Mouse (Mus musculus) forebrain, postnatal 0 days (tissue): Measurements from ENCODE around the gene Atf6. TPM values are rescaled to one million over a fixed set of nuclear protein-coding genes. Genes with fewer than 3 reads are reported as not detected.

Source experiments
- ATAC-seq: fragments of 200-750 bp; cut with Nextera tagmentation; 2 replicates; pipeline ENCODE4 v1.8.0; 2017; ENCODE audit warnings: mild to moderate bottlenecking, moderate library complexity
- DNase-seq: peaks from one replicate; pipeline ENCODE4 v3.0.0-alpha.2; 2015
- H3K27ac ChIP-seq: fragments of 300-500 bp; sonication (generic); 2 replicates; pipeline ENCODE4 v1.5.1; 2014; ENCODE audit warnings: low read depth, mild to moderate bottlenecking, antibody characterized with exemption, low read length, moderate library complexity, mixed read lengths
- H3K27me3 ChIP-seq: fragments of 300-500 bp; sonication (generic); 2 replicates; pipeline ENCODE4 v1.6.1; 2014; ENCODE audit warnings: mild to moderate bottlenecking, low read length, mixed read lengths; ENCODE audit not compliant: insufficient read depth
- H3K36me3 ChIP-seq: fragments of 300-500 bp; sonication (generic); 2 replicates; pipeline ENCODE4 v1.6.1; 2014; ENCODE audit warnings: mild to moderate bottlenecking, moderate library complexity; ENCODE audit not compliant: insufficient read depth
- H3K4me1 ChIP-seq: fragments of 300-500 bp; sonication (generic); 2 replicates; pipeline ENCODE4 v1.6.1; 2014; ENCODE audit warnings: antibody characterized with exemption; ENCODE audit not compliant: insufficient read depth
- H3K4me2 ChIP-seq: fragments of 300-500 bp; sonication (generic); 2 replicates; pipeline ENCODE4 v1.6.1; 2014; ENCODE audit warnings: low read depth, mild to moderate bottlenecking, moderate library complexity
- H3K4me3 ChIP-seq: fragments of 300-500 bp; sonication (generic); 2 replicates; pipeline ENCODE4 v1.5.1; 2014; ENCODE audit warnings: low read depth, low read length, mixed read lengths
- H3K9ac ChIP-seq: fragments of 300-500 bp; sonication (generic); 2 replicates; pipeline ENCODE4 v1.6.1; 2014; ENCODE audit warnings: mild to moderate bottlenecking
- H3K9me3 ChIP-seq: fragments of 300-500 bp; sonication (generic); 2 replicates; pipeline ENCODE4 v1.6.1; 2016; ENCODE audit warnings: low read length
- CTCF ChIP-seq: sonication (generic); IDR thresholded peaks from 2 replicates; pipeline ENCODE4 v1.5.1; 2016; ENCODE audit warnings: antibody characterized with exemption, control low read depth, low read depth
- WGBS: fragments of 180-500 bp; shearing (Covaris S2); extraction: QIAGEN DNeasy Blood & Tissue Kit; methylation state at CpG from one replicate; pipeline ENCODE4 v1.1.7; 2014; 5-methylcytosine and 5-hydroxymethylcytosine counted together
- polyA plus RNA-seq: library from polyadenylated mRNA; unstranded; fragments of >200 nt; fragmentation: Nextera tagmentation; extraction: Ambion mirVana; gene quantifications from 2 replicates; pipeline ENCODE4 v1.2.1, GENCODE M21; 2015
- total RNA-seq: library from RNA; depleted of rRNA; stranded (reverse); fragments of >200 nt; gene quantifications from 2 replicates; pipeline ENCODE4 v1.2.3, GENCODE M21; 2014

Gene Atf6
- total and polyA plus RNA-seq, 2 experiments from 2014 or later = 5.3 to 18.1 TPM

DNA sequence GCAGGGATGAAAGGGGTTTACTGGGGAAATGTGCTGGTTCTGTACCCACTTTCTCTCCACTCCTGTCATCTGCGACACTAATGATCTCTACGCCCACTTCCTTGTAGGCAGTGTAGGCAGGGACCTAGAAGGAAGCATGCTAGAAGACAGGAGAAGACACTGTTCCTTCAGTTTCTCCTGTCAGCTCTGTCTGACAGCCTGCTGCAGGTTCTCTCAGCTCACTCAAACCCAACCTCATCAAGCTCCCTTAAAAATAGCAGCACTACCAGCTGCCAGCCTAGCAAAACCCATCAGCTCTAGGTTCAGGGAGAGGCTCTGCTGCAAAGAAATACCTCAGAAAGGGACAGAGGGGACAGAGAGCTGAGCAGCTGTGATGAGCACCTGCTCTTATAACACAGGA, 17.6 kb downstream of the Atf6 start:
- 94% methylated on average over 2 of the region's 2 CpGs for WGBS
- peaks cover 11% of the 10 kb centered on the region for H3K36me3 ChIP-seq

DNA sequence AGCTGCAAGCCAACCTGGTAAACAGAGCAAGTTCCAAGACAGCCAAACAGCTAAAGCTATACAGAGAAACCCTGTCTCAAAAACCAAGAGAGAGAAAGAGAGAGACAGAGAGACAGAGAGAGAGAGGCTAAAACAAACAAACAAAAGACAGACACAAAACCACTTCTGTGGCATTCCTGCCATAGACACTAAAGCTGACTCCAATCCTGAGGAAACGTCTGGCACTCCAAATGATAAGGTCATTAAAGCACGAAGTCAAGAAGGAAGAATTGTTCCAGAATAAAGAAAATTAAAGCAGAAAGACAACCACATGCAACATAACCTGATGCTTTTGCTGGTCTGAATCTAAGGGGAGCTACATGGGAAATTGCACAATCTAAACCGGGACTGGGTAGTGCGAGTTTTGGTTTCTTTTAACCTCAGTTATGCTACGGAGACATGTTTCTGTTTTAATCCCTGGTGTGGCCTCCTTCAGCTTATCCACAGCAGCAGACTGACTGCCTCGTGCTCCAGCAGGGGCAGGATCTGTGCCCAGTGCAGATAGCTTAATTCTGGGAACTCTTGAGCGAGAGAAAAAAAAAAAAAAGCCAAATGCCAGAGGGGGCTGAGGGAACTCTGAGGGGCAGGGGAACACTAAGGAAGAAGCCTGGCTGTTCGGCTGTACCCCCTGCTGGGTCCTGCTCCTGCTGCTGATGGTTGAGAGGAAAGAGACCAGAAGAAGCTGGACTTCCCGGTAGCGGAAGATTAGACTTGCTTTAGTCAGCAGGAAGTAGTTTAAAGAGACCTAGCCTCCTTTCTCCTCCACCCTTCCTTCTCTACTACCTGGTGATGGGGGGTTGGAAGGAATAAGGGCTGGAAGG, 21.9 kb downstream of the Atf6 start:
- no peak for ATAC-seq

More for the DNA sequence above, 17.6 kb downstream of the Atf6 start:
- no peak overlapping the region for H3K4me3 ChIP-seq
- no peaks in the 10 kb centered on the region for H3K9me3 ChIP-seq
- TF ChIP-seq CTCF = no peak
- H3K4me1 ChIP-seq = no peaks in the 10 kb centered on the region
- H3K9ac ChIP-seq = no peak overlapping the region
- ATAC-seq (no peak), DNase-seq (no peak)
- no peak overlapping the region for H3K4me2 ChIP-seq
- H3K27me3 ChIP-seq = no peaks in the 10 kb centered on the region
- no peak overlapping the region for H3K27ac ChIP-seq

DNA sequence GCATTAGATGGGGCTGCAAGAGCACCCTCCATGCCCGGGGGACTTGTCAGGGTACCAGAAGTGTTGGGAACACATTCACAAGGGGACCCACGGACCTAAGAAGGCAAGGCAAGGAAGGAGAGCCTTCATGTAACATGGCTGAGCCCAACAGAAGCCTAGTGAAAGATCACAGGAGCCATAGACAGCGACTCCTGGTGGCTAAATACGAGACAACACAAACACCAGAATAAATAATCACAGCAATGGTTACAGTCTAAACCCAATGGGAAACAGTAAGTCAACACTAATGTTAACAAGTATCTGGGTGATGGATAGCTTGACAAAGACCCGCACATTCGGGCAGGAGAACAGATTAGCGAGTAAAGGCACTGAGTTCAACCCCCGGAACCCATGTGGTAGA, 23.2 kb downstream of the Atf6 start:
- Histone ChIP-seq H3K9me3 (no peaks in the 10 kb centered on the region), H3K4me1 (no peaks in the 10 kb centered on the region), H3K36me3 (0 out of 2 replicates have a peak, but pooled peaks cover 7% of the 10 kb centered on the region), H3K4me3 (no peak overlapping the region), H3K27me3 (no peaks in the 10 kb centered on the region), H3K4me2 (no peak overlapping the region), H3K27ac (no peak overlapping the region), H3K9ac (no peak overlapping the region)
- 58% methylated on average over 8 of the region's 8 CpGs for whole genome bisulfite sequencing
- TF ChIP-seq CTCF = peak; percentile 72
- ATAC-seq (no peak; the same call in 1 of the 2 replicates), DNase-seq (peak; percentile 57)

More for the DNA sequence above, 21.9 kb downstream of the Atf6 start:
- Histone ChIP-seq H3K4me2 (no peak overlapping the region), H3K4me1 (no peaks in the 10 kb centered on the region), H3K27ac (no peak overlapping the region), H3K9me3 (no peaks in the 10 kb centered on the region), H3K36me3 (peaks cover 9% of the 10 kb centered on the region), H3K27me3 (no peaks in the 10 kb centered on the region), H3K4me3 (no peak overlapping the region), H3K9ac (no peak overlapping the region)
- WGBS = 51% methylated on average over 10 of the region's 10 CpGs
- TF ChIP-seq CTCF = no peak
- no peak for DNase-seq

DNA sequence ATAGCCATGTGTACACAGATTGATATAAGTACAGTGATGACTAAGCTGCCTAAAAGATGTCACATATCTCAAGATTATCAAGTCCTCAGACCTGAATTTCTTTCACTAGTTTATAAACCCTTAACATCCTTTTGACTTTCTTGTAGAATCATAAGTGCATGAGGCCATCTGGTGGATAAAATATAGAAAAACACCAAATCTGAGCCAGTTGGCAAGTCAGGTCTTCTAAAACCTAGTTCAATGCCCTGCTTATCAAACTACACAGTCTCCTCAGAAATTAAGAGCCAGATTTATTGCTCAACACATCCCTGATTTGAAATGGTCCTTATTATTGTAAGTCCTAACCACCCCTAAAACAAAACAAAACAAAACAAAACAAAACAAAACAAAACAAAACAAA, 27.9 kb downstream of the Atf6 start:
- ATAC-seq (peak; percentile 47; the same call in 1 of the 2 replicates), DNase-seq (peak; percentile 71)

DNA sequence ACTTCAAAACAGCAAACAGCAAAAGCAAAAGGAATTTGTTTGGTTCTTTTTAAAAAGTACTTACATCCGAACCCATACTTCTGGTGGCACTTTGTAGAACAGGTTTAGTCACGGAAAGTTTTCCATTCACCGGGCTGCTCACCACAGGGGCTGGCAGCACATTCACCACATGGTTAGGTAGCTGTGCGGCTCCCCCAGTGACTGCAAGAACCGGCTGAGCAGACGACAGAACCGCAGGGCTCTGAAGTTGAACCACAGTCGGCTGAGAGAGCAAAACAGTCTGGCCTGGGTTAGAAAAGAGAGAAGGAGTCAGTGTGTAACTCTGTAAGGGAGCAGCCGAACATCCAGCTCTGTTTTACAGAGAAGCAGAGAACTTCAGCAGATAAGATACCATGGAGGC, 32.8 kb downstream of the Atf6 start:
- Histone ChIP-seq H3K36me3 (no peaks in the 10 kb centered on the region; the same call in 1 of the 2 replicates), H3K27ac (no peak overlapping the region), H3K9me3 (no peaks in the 10 kb centered on the region), H3K4me2 (no peak overlapping the region), H3K27me3 (no peaks in the 10 kb centered on the region), H3K4me1 (no peaks in the 10 kb centered on the region), H3K9ac (no peak overlapping the region), H3K4me3 (no peak overlapping the region)
- TF ChIP-seq CTCF = no peak
- DNase-seq = no peak
- no peak for ATAC-seq
- 70% methylated on average over 9 of the region's 9 CpGs for WGBS

More for the DNA sequence above, 27.9 kb downstream of the Atf6 start:
- peak; percentile 69 for TF ChIP-seq CTCF
- Histone ChIP-seq H3K4me2 (no peak overlapping the region), H3K4me3 (no peak overlapping the region), H3K27me3 (no peaks in the 10 kb centered on the region), H3K9me3 (no peaks in the 10 kb centered on the region), H3K36me3 (0 out of 2 replicates have a peak, but pooled peaks cover 4% of the 10 kb centered on the region), H3K27ac (no peak overlapping the region), H3K9ac (no peak overlapping the region), H3K4me1 (no peaks in the 10 kb centered on the region)

DNA sequence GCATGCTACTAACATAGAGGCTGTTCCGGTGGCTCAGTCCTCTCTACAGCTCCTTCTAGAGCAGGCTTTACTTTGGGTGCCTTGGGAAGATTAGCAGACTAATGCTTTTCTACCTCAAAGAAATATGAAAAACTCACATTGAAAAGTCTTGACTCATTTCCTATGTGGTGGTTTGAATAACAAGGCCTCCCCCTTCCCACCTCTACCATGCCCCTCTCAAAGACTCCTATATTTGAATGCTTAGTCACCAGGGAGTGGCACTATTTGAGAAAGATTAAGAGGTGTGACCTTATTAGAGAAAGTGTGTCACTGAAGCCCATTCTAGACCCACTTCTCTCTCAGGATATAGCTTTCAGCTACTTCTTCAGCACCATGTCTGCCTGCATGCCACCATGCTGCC, 37.8 kb downstream of the Atf6 start:
- no peaks in the 10 kb centered on the region; the same call in 1 of the 2 replicates for H3K36me3 ChIP-seq
- H3K27me3 ChIP-seq = no peaks in the 10 kb centered on the region
- no peak overlapping the region for H3K27ac ChIP-seq
- H3K4me3 ChIP-seq = no peak overlapping the region
- no peaks in the 10 kb centered on the region for H3K9me3 ChIP-seq
- no peaks in the 10 kb centered on the region for H3K4me1 ChIP-seq
- no peak overlapping the region for H3K4me2 ChIP-seq
- ATAC-seq (no peak), DNase-seq (no peak)
- no peak overlapping the region for H3K9ac ChIP-seq
- 80% methylated on average over 1 of the region's 1 CpGs for WGBS
- TF ChIP-seq CTCF = no peak

DNA sequence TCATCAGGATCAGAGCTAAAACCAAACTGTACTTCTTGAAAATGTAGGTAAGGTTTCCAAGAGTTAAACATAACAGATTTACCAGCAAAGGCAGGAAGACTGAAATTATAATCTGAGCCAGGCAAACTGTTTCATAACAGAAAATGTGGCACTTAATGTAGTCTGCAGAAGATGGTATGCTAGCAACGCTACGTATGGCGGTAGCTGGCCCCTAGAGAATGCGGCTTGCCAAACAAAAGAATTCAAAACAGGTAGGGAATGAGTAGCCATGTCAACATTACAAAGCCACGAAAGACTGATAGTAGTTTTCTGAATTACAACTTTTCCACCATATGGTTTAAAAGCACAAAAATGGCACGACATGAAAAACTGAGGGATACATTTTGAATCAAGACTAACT, 38.2 kb downstream of the Atf6 start:
- DNase-seq = no peak
- H3K9me3 ChIP-seq = no peaks in the 10 kb centered on the region
- no peaks in the 10 kb centered on the region for H3K4me1 ChIP-seq
- H3K4me3 ChIP-seq = no peak overlapping the region
- H3K9ac ChIP-seq = no peak overlapping the region
- H3K4me2 ChIP-seq = no peak overlapping the region
- H3K27me3 ChIP-seq = no peaks in the 10 kb centered on the region
- no peak for TF ChIP-seq CTCF
- no peak overlapping the region for H3K27ac ChIP-seq
- ATAC-seq = no peak
- WGBS = 77% methylated on average over 6 of the region's 6 CpGs
- no peaks in the 10 kb centered on the region; the same call in 1 of the 2 replicates for H3K36me3 ChIP-seq
